Mouse (Mus musculus): ENCODE results near the gene Cox19.

DNA sequence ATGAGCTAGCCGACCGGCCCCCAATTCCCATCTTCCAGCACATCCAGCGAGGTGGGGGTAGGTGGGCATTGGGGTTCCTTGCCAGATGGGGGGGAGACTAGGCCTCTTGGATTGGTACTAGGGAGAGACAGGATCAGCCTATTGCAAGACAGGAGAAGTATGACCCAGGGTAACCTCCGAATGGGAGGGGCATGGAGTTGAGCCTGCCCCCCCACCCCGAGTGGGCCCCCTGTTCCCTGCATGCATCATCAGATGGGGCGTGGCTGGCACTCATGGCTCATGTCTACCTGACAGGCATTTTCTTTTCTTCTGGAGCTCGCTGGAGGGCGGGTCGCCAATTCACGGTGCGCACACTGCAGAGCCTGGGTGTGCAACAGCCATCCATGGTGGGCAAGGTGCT, 2.7 kb upstream of the Cox19 start:
- TF ChIP-seq POLR2A (IDR thresholded peaks at IDR 0.05; ENCODE audit: borderline replicate concordance, control insufficient read depth, low read depth, low read length) (no peak), CTCF (IDR thresholded peaks at IDR 0.05; ENCODE audit: control insufficient read depth, insufficient read depth, low read length) (no peak)
